Mouse (Mus musculus): ENCODE measurements around the gene Map3k21. TPM values are rescaled to one million over a fixed set of nuclear protein-coding genes. Genes with fewer than 3 reads are reported as not detected.

Gene Map3k21
- total RNA-seq, 2 experiments from 2014 or later, result 0.07 to 0.18 TPM

DNA sequence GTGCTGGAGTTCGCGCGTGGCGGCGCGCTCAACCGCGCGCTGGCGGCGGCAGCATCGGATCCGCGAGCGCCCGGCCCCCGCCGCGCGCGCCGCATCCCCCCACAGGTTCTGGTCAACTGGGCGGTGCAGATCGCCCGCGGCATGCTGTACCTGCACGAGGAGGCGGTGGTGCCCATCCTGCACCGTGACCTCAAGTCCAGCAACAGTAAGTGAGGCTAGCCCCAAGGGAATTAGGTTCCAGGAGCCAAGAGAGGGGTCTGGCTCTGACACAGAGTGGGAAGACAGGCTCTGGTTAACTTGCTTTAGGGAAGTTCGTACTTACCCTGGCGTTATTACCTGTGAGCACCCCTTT lies 955 bp downstream of the Map3k21 start:
- no peak for DNase-seq
- intact Hi-C loops (cut with DNase I; ENCODE audit: low total_unique reads), result no loop called here

DNA sequence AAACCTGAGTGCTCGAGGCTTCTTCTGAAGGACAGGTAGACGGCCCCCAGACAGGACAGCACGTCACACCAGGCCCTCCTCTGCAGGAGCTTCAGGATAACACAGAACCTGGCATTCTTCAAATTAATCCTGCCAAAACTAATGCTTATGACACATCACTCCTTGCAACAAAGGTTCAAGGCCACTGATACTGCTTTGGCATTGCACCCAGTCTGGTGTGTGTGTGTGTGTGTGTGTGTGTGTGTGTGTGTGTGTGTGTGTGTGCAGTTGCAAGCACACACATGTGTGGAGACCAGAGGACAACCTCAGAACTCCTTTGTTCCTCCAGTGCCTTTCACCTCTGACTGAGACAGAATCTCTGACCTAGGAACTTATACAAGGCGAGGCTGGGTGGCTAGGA lies 3.0 kb downstream of the Map3k21 start:
- intact Hi-C loops (cut with DNase I; ENCODE audit: low total_unique reads), result no loop called here

DNA sequence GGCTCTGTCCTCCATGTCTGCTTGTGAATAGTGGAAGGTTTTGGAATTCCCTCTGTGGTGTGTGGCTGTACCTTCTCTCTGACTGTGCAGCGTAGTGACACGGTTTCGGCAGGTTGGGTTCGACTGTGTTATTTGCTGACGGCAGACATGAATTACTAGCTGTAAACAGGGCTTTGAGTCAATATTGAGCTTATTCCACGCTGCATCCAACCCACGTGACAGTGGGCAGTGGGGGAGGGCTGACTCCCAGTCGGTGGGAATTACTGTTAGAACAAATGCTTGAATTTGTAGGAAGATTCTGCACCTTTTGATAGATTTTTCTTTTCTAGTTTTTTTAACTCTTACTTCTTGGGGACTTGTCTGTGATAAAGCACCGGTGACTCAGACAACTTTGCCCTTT lies 4.1 kb downstream of the Map3k21 start:
- no peak for DNase-seq
- intact Hi-C loops (cut with DNase I; ENCODE audit: low total_unique reads), result no loop called here

More for the DNA sequence above, 3.0 kb downstream of the Map3k21 start:
- no peak for DNase-seq

DNA sequence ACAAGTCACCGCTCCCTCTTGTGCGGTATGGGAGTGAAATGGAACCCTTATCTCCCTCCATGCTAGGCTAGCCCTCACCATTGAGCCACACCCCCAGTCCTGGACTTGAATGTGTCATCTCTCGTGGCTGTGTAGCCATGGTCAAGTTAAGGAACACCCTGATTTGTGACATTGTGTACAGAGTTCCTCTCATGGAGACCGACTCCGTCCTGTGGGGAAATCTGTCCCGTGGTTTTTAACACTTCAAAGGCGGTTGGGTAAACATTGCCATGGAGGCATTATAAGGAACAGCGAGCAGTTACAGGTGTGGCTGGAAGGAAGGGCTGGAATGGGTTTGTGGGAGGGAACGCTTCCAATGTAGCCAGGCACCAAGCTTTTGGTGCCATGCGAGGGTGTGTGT lies 6.8 kb downstream of the Map3k21 start:
- no peak for DNase-seq
- intact Hi-C loops (cut with DNase I; ENCODE audit: low total_unique reads), result no loop called here

DNA sequence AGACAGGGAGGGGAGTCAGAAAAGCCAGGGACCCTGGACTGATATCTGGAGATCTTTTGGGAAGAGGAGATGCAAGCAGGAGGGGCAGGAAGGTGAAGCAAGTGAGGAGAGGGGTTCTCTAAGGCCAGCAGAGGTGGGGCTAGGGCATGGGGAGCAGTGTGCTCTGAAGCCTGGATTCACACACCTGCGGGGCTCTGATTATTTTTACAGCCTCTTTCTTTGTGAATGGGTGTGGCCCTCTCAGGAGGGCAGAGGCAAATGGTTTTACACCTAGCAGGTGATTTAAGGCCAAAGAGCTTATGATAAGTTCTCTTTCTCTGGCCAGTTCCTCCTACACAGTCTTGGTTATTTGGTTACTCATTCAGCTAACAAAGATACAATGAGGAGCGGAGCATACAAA lies 8.5 kb downstream of the Map3k21 start:
- intact Hi-C loops (cut with DNase I; ENCODE audit: low total_unique reads), result no loop called here

DNA sequence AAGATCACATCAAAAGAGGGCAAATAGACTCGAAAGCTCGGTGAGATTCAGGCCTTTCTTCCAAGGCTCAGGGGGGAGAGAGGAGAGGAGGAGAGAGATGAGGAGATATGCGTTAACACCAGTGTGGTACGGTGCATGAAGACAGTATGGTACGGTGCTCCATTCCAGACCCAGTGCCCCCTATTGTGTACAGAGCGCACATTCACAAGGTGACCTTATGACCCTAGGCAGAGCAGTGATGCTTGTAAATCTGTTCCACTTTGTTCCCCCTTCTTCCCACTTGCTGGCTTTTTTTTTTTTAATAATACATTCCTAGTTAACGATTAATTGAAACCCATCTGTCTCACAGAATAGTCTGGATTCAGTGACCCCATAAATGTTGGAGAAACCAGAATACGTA lies 9.3 kb downstream of the Map3k21 start:
- DNase-seq, result no peak
- intact Hi-C loops (cut with DNase I; ENCODE audit: low total_unique reads), result no loop called here

More for the DNA sequence above, 8.5 kb downstream of the Map3k21 start:
- DNase-seq, result no peak

DNA sequence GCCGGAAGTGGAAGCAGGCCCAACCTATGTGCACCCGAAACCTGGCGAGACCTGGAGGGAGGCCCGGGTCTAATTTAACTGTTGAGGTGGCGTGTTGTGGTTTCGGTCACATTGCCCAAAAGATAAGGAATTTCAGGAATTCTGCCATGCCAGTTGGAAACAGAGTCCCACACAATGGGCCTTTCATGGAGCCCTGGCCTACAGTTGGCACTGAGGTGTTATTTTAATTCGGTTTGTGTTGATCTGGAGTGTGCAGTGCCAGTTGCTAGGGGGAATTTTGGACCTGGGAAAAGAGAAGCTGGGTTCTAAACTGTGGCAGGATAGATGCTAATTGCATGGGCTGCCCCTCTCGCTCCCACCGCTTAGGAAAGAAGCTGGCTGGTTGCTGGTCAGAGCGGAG lies 10.0 kb downstream of the Map3k21 start:
- no peak for DNase-seq
- intact Hi-C loops (cut with DNase I; ENCODE audit: low total_unique reads), result no loop called here

DNA sequence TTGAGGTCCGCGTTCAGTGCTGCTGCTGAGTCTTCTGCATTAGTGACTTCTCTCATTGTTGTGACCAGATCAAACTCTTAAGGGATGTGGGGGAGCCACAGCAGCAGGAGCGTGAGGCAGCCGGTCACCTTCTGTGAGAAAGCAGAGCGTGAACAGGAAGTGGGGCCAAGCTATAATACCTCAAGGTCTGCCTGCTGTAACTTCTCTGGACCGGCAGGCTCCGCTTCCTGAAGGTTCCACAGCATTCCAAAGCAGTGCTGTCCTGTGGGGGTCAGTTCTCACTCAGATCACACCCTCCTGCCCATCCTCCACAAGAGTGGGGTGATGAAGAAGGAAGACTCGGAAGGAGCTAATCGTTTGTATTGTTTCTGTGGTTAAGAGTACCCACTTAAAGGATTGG lies 10.5 kb downstream of the Map3k21 start:
- DNase-seq, result no peak
- intact Hi-C loops (cut with DNase I; ENCODE audit: low total_unique reads), result no loop called here

DNA sequence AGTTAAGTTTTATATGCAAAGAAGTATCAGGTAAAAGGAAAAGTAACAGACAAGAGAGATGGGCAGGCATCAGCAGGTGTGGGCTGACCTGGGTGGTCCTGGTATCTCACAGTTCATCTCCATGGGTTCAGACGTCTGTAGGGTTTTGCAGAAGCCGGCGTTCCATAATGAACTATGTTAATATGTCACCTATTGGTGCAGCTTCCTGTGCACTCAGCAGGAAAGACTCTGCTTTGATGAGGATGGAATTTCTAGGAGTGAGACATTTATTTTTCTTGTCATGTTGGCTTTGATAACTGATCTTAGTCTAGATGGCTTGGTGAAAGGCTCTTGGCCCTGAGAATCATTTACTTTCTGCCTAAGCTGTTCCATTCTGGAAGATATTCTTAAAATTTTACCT lies 12.1 kb downstream of the Map3k21 start:
- intact Hi-C loops (cut with DNase I; ENCODE audit: low total_unique reads), result no loop called here
- no peak for DNase-seq

DNA sequence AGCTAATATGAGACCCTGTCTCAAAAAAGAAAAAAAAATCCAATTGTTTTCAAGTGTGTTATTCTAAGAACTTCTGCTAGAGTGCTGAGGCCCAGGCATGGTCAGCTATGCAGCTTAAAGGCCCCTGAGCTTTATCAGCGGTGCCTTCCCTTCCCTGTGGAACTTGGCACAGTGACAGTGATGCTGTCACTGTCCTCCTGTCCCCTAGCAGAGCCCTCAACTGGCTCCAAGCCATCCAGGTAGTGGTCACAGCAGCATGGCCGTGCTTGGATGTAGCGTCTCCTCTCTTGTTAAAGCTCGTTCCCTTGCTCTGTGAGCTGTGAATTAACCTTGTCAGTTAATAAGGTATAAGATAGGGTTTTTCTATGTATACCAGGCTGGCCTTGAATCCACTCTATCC lies 16.4 kb downstream of the Map3k21 start:
- intact Hi-C loops (cut with DNase I; ENCODE audit: low total_unique reads), result no loop called here

DNA sequence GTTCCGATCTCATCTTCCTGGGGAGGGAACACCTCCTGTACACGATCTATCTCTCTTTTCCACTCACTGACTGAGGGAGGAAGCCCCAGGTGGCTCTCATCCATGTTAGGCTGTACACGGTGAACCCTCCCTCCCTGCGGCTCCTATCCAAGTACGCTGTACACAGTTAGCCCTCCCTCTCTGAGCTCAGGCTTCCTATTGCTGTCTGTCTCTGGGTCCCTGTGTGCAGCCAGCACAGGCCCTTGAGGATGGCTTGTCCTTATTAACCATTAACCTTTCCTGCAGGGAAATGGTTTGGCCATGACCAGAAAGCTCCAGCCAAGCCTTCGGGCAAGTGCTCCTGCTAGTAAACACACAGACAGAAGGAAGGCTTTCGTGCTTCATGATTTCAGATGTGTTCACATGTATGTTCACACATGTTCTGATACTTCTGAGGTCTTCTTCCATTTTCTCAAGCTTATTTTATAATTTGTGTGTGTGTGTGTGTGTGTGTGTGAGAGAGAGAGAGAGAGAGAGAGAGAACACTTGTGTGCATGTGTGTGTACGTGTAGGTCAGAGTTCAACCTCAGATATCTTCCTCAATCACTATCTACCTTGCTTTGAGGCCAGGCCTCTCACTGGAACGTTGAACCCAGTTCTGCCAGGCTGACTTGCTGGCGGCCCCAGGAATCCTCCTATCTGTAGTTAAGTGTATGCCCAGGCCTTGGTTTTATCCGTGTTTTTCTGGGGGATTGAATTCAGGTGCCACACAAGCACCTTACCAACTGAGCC lies 20.2 kb downstream of the Map3k21 start:
- DNase-seq, result no peak
- intact Hi-C loops (cut with DNase I; ENCODE audit: low total_unique reads), result no loop called here

More for the DNA sequence above, 16.4 kb downstream of the Map3k21 start:
- DNase-seq, result no peak

DNA sequence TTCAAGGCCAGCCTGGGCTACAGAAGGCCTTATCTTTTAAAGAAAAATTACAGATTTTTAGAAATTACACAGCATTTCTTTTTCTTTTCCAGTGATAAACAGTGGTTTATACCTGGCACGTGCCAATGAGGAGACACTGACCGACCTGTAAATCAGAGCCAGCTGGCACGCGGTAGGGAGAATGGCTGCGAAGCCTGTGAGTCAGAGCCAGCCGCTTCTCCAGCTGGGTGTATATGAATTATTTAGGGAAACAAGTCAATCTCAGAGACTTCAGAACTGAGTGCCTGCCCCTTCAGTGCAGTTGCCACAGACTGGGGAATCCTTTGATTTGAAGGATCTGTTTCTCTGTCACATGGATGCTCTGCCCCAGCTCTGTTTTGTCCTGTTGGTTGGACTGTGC lies 21.6 kb downstream of the Map3k21 start:
- no peak for DNase-seq
- intact Hi-C loops (cut with DNase I; ENCODE audit: low total_unique reads), result no loop called here

DNA sequence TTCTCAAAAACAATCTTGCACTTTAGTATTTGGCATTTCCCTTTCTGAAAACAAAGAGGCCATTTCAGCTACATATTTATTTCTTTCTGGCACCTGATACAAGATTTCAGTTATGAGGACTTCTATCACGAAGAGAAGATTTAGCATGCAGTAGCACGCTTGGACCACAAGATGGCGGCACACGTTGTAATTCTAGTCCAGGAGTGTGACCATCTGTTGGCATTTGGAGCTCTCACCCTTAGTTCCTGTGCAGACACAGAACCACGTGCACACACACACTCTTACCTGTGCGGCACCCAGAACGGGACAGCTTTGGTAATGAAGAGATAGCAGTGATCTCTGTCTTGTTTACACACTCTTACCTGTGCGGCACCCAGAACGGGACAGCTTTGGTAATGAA lies 25.4 kb downstream of the Map3k21 start:
- peak; percentile 41 for DNase-seq

DNA sequence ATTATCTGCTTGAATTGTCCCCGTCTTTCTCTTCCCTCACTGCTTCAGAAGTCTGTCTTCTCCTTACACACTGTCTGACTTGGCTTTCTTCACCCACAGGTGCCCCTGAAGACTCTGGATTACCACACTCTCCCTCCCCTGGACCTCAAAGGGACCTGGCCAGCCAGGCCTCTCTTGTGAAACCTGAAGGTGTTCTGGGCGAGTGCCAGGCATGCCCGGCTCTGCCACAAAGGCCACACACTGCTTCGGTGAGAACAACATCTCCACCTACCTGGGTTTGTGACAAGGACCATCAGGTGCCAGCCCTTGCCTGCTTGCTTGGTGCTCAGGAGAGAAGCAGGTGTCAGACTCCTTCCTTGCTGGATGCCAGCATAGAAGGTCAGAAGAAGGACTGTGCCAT lies 34.3 kb downstream of the Map3k21 start:
- DNase-seq, result no peak
- intact Hi-C loops (cut with DNase I; ENCODE audit: low total_unique reads), result no loop called here

More for the DNA sequence above, 25.4 kb downstream of the Map3k21 start:
- intact Hi-C loops (cut with DNase I; ENCODE audit: low total_unique reads), result no loop called here

DNA sequence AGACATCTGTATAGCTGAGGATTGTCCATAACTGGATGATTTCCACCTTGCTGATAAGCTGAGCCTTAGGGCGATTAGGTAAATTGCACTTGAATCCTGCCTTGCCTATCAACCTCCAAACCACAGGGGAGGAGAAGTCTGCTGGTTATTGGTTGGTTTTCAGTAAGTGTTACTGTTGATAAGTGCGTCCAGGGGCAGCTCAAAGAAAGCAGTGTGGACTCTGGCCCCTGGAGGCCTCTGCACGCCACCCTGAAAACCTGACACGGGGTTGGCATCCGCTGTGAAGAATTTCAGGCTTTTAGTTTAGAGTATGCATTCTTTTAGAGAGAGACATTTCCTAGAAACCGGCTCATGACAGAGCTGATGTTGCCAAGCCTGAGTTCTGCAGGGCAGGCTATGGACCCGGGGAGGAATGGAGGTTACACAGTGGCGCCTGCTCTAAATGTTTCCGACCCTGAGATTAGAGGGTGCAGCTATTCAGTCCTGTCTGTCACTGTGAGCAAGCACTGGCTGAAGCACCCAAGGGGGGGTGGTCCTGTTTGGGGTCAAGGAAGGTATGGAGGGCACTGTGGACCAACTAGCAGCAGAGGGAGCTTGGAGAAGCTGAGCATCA lies 38.6 kb downstream of the Map3k21 start:
- intact Hi-C loops (cut with DNase I; ENCODE audit: low total_unique reads), result no loop called here

DNA sequence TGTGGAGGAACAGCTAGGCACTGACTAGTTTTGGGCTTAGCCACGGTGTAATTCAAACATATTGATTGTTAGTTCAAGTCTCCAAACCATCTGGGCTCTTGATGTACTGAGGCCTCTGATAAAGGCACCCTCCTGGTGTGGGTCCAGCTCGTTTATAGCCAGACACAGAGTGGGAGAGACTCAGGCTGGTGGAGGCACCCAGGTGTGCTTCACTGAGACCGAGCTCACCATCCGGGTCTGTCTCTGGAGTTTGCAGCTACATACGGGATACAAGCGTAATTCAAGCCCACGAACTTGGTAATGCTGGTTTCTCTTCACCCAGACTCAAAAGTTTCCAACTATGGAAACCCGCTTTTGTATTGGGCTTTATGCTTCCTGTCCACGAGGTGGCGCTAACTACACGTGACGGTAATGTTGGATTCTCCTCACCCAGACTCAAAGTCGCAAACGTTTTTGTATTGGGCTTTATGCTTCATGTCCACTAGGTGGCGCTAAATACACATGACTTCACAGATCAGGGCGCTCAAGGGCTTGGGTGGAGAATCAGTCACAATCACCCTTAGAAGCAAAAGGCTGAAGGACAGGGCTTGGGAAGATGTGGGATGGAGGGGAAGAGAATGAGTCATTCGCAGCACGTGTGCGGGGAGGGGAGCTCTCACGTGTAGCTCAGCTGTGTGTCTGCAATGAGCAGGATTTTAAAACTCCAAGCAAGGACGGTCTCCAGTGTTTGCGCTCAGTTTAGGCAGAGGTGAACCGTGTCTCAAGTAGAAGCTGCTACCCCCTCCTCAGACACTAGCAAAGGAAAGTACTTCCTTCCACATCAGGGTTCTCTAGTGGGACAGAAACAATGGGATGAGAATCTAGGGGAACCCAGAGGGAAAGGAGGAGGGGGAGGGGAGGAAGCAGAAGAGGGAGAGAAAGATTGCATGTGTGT lies 40.0 kb downstream of the Map3k21 start:
- peak; percentile 73 for DNase-seq
- intact Hi-C loops (cut with DNase I; ENCODE audit: low total_unique reads), result loop anchor here (5.0 kb wide), 1 partner anchor 132 kb away; no protein-coding TSS in a partner anchor

More for the DNA sequence above, 38.6 kb downstream of the Map3k21 start:
- no peak for DNase-seq

DNA sequence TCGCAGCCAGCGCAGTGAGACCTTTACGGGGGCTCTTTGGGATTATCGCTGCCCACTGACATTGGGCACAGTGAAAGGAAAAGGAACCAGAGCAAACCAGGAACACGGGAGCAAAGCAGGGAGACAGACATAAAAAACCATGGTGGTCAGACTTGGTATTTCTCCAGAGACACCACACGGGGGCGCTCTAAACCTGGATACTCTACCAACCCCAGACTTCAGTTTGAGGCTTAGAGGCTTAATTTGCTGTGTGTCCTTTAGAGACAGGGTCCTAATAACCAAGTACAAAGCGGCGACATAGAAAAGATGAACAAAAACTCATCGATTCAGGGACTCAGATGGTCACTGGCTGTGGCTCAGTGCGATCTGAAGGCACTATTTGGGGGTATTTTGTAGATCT lies 45.4 kb downstream of the Map3k21 start:
- DNase-seq, result no peak
- intact Hi-C loops (cut with DNase I; ENCODE audit: low total_unique reads), result no loop called here

DNA sequence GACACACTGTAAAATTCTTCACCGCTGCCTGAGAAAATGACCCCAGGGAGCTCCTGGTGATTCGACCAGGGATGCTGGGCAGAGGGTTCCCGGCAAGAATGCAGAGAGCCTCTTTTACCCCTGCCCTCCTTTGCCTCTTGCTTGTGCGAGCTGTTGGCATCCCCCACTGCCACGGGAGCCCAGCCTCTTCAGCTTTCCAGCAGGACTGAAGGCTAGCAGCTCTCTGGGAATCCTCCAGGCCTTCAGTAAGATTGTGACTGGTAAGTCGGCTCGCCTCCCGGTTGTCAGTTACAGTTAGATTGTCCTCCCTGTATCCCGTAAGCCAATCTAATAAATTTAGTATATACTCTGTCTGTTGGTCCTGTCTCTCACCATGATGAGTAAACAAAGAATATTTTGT lies 46.5 kb downstream of the Map3k21 start:
- intact Hi-C loops (cut with DNase I; ENCODE audit: low total_unique reads), result no loop called here
- DNase-seq, result no peak

DNA sequence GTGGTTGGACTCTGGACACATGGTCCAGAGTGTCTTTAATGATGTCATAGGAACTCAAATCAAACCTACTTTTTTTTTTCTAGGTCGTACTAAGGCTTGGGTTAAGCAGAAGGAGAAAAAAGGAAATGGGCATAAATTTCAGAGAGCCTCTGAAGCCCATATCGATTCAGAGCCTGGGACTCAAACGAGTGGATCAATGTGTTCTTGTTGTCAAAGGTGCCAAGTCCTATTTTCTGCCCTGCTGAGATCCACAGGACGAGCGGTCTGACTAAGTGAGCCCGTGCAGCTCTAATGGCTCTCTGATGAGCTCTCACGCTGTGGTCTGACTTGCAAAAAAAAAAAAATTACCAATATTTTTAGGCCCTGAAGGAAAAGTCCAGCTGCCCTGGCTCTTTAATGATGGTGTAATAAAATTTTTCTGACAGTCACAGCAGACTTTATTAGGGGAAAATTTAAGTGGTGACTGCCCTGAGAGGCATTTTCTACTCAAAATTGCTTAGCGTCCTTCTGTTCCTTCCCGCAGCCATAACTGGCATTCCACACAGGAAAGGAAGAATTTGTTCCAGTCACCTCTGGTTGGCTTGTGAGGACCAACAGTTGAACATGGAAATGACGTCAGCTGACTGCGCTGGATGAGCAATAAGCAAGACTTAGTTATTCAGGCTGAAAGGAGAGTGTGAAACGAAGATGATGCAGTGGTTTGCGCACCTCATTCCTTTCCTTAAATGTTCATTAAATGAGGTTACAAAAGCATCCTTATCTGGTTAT lies 47.2 kb downstream of the Map3k21 start:
- intact Hi-C loops (cut with DNase I; ENCODE audit: low total_unique reads), result no loop called here
- DNase-seq, result no peak

DNA sequence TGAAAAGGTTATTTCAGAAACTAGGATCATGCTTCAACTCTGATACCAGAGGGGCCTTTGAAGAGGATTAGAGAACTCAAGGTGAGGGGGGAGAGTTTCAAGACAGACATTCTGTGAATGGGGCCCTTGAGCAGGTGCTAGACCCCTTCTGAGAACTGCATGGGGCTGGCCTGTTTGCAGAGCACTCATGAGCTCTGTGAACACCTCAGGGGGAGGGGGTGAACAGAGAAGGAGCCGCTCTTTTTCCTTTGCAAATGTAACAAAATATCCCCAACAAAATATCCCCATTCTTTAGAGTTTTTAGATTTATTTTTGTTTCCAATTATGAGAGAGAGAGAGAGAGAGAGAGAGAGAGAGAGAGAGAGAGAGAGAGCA lies 47.7 kb downstream of the Map3k21 start:
- intact Hi-C loops (cut with DNase I; ENCODE audit: low total_unique reads), result no loop called here

More for the DNA sequence above, 47.7 kb downstream of the Map3k21 start:
- no peak for DNase-seq

All from gastrocnemius, postnatal 14 days (tissue).